Mouse (Mus musculus): ENCODE measurements around the gene Pipox. TPM values are rescaled to one million over a fixed set of nuclear protein-coding genes. Genes with fewer than 3 reads are reported as not detected.

Gene Pipox
- polyA plus RNA-seq, 1 experiment, result 6.5 TPM

DNA sequence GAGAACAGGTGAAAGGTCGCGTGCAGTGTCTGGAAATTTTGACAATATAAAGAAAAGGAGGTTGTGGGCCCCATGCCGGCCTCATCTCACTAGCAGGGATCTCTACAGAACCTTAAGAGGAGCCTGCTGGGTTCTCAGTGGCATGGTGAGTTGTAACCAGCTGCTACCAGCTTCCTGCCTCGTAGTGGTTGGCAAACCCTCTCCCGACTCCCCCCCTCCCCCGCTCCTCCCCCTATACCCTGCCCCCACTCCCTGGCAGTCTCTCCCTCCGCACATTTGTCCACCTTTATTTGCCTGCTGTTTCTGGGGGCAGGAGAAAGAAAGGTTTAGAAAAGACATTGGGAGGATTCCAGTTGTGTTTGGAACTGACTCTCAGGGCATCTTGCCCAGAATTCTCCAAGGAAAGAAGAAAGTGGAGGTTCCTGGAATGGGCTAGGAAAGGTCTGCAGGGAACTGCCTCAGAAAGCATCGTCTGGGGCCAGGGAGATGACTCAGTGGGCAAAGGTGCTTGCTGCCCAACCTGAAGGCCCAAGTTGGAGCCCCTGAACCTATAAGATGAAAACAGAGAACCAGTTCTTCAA, 8.0 kb upstream of the Pipox start:
- 54% methylated on average over 8 of the region's 8 CpGs for WGBS
- no peak for TF ChIP-seq CTCF (IDR thresholded peaks at IDR 0.05; ENCODE audit: borderline replicate concordance, control insufficient read depth, extremely low read depth, insufficient read depth, low read length, poor library complexity)
- TF ChIP-seq POLR2A (IDR thresholded peaks at IDR 0.05; ENCODE audit: control insufficient read depth, extremely low read depth, insufficient read depth, low read length, poor library complexity), result no peak
- Histone ChIP-seq H3K27ac (ENCODE audit: control insufficient read depth, insufficient read depth, low read length) (no peak overlapping the region), H3K36me3 (ENCODE audit: control insufficient read depth, insufficient read depth, low read length) (no peaks in the 10 kb centered on the region), H3K4me1 (replicated peaks; ENCODE audit: control insufficient read depth, insufficient read depth, low read length) (peaks cover 6% of the 10 kb centered on the region; the same call in 1 of the 2 replicates), H3K27me3 (ENCODE audit: control insufficient read depth, insufficient read depth, low read length) (no peaks in the 10 kb centered on the region; the same call in 1 of the 2 replicates), H3K4me3 (ENCODE audit: control insufficient read depth, insufficient read depth, low read length) (no peak overlapping the region)
- no peak for DNase-seq

DNA sequence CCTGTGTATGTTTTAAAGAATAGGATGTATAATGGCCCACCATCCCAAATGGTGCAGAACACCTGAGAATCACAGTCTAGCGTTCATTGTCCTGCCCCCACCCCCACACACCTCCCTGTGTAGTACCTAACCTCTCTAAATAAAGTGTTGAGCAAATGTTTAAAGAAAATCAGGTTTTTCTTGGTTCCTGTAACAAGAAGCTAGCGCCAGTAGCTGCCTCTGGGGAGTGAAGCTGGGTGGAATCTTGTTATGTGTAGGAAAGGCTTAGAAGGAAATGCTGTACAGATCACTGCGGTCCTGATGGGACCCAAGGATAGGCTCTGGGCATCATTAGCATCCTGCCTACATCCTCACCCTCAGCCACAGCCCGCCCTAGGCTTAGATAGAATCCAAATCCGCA, 7.5 kb upstream of the Pipox start:
- Histone ChIP-seq H3K36me3 (ENCODE audit: control insufficient read depth, insufficient read depth, low read length) (no peaks in the 10 kb centered on the region), H3K27ac (ENCODE audit: control insufficient read depth, insufficient read depth, low read length) (no peak overlapping the region), H3K4me3 (ENCODE audit: control insufficient read depth, insufficient read depth, low read length) (no peak overlapping the region), H3K27me3 (ENCODE audit: control insufficient read depth, insufficient read depth, low read length) (no peaks in the 10 kb centered on the region; the same call in 1 of the 2 replicates), H3K4me1 (replicated peaks; ENCODE audit: control insufficient read depth, insufficient read depth, low read length) (peaks cover 6% of the 10 kb centered on the region; the same call in 1 of the 2 replicates)
- no peak for DNase-seq
- TF ChIP-seq CTCF (IDR thresholded peaks at IDR 0.05; ENCODE audit: borderline replicate concordance, control insufficient read depth, extremely low read depth, insufficient read depth, low read length, poor library complexity) (no peak), POLR2A (IDR thresholded peaks at IDR 0.05; ENCODE audit: control insufficient read depth, extremely low read depth, insufficient read depth, low read length, poor library complexity) (no peak)
- 84% methylated on average over 5 of the region's 5 CpGs for WGBS

DNA sequence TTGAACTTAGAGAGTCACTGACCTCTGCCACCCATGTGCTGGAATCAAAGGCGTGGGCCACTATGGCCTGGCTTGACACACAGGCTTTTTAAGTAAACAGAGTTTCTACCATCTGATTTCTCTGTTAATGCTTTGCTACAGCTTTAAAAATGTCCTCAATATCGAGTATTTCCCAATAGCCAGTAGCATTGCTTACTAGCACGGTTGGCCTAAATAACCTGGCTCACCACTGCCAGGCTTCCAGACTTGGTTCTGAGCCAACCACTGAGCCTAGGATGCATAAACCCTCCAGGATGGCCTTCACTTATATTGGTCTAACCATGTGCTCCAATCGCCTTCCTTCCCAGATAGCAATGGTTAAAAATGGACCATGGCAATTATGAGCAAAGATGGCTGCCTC, 6.8 kb upstream of the Pipox start:
- 94% methylated on average over 4 of the region's 4 CpGs for WGBS
- no peak overlapping the region for H3K4me3 ChIP-seq (ENCODE audit: control insufficient read depth, insufficient read depth, low read length)
- no peaks in the 10 kb centered on the region for H3K36me3 ChIP-seq (ENCODE audit: control insufficient read depth, insufficient read depth, low read length)
- H3K4me1 ChIP-seq (replicated peaks; ENCODE audit: control insufficient read depth, insufficient read depth, low read length), result peaks cover 6% of the 10 kb centered on the region; the same call in 1 of the 2 replicates
- no peaks in the 10 kb centered on the region; the same call in 1 of the 2 replicates for H3K27me3 ChIP-seq (ENCODE audit: control insufficient read depth, insufficient read depth, low read length)
- no peak for DNase-seq
- no peak overlapping the region for H3K27ac ChIP-seq (ENCODE audit: control insufficient read depth, insufficient read depth, low read length)
- TF ChIP-seq CTCF (IDR thresholded peaks at IDR 0.05; ENCODE audit: borderline replicate concordance, control insufficient read depth, extremely low read depth, insufficient read depth, low read length, poor library complexity) (no peak), POLR2A (IDR thresholded peaks at IDR 0.05; ENCODE audit: control insufficient read depth, extremely low read depth, insufficient read depth, low read length, poor library complexity) (no peak)

DNA sequence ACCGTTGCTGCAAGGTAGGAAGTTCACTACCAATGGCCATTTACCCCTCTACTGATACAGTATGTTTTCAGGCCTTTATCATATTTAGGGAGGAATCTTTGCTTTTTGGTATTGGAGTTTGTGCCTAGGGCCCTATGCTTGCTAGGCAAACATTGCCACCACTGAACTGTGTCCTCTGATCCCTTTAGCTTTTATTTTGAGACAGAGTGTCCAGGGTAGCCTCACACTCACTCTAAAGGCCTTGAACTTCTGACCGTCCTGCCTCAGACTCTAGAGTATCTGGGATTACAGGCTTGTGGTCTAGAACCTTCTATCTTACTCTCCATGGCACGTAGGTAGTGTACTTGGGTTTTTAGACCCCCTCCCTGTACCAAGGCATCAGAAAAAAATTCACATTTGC, 6.3 kb upstream of the Pipox start:
- TF ChIP-seq POLR2A (IDR thresholded peaks at IDR 0.05; ENCODE audit: control insufficient read depth, extremely low read depth, insufficient read depth, low read length, poor library complexity), result no peak
- TF ChIP-seq CTCF (IDR thresholded peaks at IDR 0.05; ENCODE audit: borderline replicate concordance, control insufficient read depth, extremely low read depth, insufficient read depth, low read length, poor library complexity), result no peak
- no peaks in the 10 kb centered on the region for H3K36me3 ChIP-seq (ENCODE audit: control insufficient read depth, insufficient read depth, low read length)
- WGBS, result 92% methylated on average over 3 of the region's 3 CpGs
- no peak overlapping the region for H3K4me3 ChIP-seq (ENCODE audit: control insufficient read depth, insufficient read depth, low read length)
- H3K27ac ChIP-seq (ENCODE audit: control insufficient read depth, insufficient read depth, low read length), result no peak overlapping the region
- DNase-seq, result no peak
- no peaks in the 10 kb centered on the region; the same call in 1 of the 2 replicates for H3K27me3 ChIP-seq (ENCODE audit: control insufficient read depth, insufficient read depth, low read length)
- H3K4me1 ChIP-seq (replicated peaks; ENCODE audit: control insufficient read depth, insufficient read depth, low read length), result peaks cover 6% of the 10 kb centered on the region; the same call in 1 of the 2 replicates

DNA sequence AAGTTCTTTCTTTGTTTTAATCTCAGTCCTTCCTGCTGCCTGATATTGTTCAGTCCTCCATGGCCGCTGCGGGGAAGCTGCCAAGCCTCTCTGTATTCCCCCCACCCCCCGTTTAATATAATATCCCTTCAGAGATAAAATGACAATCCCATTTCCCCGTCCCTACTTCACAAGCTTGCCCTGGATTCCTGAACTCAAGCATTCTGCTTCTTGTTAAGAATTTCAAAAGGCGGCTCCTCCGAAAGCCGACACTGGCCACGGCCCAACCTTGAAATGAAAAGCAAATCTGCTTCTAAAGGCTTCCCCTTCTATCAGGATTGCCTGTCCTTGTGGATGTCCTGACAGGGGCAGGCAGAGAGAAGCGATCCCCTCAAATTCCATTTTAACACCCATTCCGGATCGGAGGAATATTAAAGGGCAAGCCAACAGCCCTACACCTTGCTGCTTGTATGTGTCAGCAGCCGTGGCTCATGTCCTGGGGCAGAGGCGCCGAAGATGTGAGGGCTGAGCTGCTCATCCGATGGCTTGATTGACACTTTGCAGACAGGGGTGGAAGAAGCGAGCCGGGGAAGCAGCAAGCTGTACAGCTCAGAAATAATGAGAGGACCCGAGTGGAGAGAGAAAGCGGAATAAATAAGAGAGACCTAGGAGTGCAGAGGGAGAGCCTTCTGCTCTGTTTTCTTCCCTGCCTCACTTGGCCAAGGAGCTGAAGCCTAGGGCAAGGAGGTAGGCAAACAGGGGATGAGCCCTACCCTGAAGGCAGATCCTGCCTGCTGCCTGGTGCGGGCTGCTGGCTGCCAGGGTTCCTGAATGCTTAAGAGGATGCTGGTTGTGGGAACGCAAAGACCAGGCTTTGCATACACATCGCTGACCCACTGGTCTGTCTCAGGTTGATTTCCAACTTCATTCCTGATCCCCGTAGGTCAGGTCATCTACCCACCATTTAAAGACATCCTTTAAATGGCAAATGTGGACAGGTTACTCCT, 3.2 kb upstream of the Pipox start:
- no peak for DNase-seq
- WGBS, result 58% methylated on average over 23 of the region's 23 CpGs
- peaks cover 16% of the 10 kb centered on the region; the same call in 1 of the 2 replicates for H3K4me1 ChIP-seq (replicated peaks; ENCODE audit: control insufficient read depth, insufficient read depth, low read length)
- H3K36me3 ChIP-seq (ENCODE audit: control insufficient read depth, insufficient read depth, low read length), result no peaks in the 10 kb centered on the region
- no peak overlapping the region for H3K4me3 ChIP-seq (ENCODE audit: control insufficient read depth, insufficient read depth, low read length)
- no peaks in the 10 kb centered on the region; the same call in 1 of the 2 replicates for H3K27me3 ChIP-seq (ENCODE audit: control insufficient read depth, insufficient read depth, low read length)
- no peak overlapping the region for H3K27ac ChIP-seq (ENCODE audit: control insufficient read depth, insufficient read depth, low read length)
- TF ChIP-seq CTCF (IDR thresholded peaks at IDR 0.05; ENCODE audit: borderline replicate concordance, control insufficient read depth, extremely low read depth, insufficient read depth, low read length, poor library complexity) (no peak), POLR2A (IDR thresholded peaks at IDR 0.05; ENCODE audit: control insufficient read depth, extremely low read depth, insufficient read depth, low read length, poor library complexity) (no peak)

DNA sequence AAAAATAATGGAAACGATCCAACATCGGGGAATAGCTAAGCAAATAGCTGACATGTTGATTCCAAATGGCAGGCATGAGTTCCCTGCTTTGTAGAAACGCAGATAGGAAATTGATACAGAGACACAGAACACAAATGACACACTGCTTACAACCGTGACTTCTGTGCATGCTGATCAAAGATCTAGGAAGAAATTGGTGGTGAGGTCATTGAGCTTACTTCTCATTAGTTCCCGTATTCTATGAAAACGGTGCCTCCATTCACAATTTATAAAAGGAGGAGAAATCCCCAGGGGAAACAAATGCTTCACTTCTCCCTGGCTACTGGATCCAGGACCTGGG, 2.6 kb upstream of the Pipox start:
- Histone ChIP-seq H3K4me3 (ENCODE audit: control insufficient read depth, insufficient read depth, low read length) (no peak overlapping the region), H3K27me3 (ENCODE audit: control insufficient read depth, insufficient read depth, low read length) (no peaks in the 10 kb centered on the region; the same call in 1 of the 2 replicates), H3K36me3 (ENCODE audit: control insufficient read depth, insufficient read depth, low read length) (no peaks in the 10 kb centered on the region), H3K4me1 (replicated peaks; ENCODE audit: control insufficient read depth, insufficient read depth, low read length) (peaks cover 11% of the 10 kb centered on the region; the same call in 1 of the 2 replicates), H3K27ac (ENCODE audit: control insufficient read depth, insufficient read depth, low read length) (no peak overlapping the region)
- DNase-seq, result no peak
- WGBS, result 64% methylated on average over 6 of the region's 6 CpGs
- no peak for TF ChIP-seq CTCF (IDR thresholded peaks at IDR 0.05; ENCODE audit: borderline replicate concordance, control insufficient read depth, extremely low read depth, insufficient read depth, low read length, poor library complexity)
- no peak for TF ChIP-seq POLR2A (IDR thresholded peaks at IDR 0.05; ENCODE audit: control insufficient read depth, extremely low read depth, insufficient read depth, low read length, poor library complexity)
